Mouse (Mus musculus) liver, embryonic 14.5 days (tissue): ENCODE measurements around the gene Tbr1. TPM values are rescaled to one million over a fixed set of nuclear protein-coding genes. Genes with fewer than 3 reads are reported as not detected.

ENCODE experiments used
- ATAC-seq: fragments of 200-750 bp; cut with Nextera tagmentation; 2 replicates; pipeline ENCODE4 v1.8.0; 2017; ENCODE audit warnings: moderate number of reproducible peaks, mild to moderate bottlenecking, moderate library complexity; ENCODE audit not compliant: insufficient read depth
- DNase-seq, 3 experiments: peaks; one replicate each; pipeline ENCODE4 v3.0.0-alpha.2; 2012 to 2013; ENCODE audit warnings: low read depth in 3 of 3, low spot score in 3 of 3
- H3K27ac ChIP-seq: fragments of 300-500 bp; sonication (generic); 2 replicates; pipeline ENCODE4 v1.5.1; 2014; ENCODE audit warnings: moderate library complexity, mild to moderate bottlenecking, control low read depth, inconsistent platforms
- H3K27me3 ChIP-seq: fragments of 300-500 bp; sonication (generic); 2 replicates; pipeline ENCODE4 v1.6.1; 2014; ENCODE audit warnings: mild to moderate bottlenecking, low read length, moderate library complexity; ENCODE audit not compliant: control insufficient read depth, insufficient read depth
- H3K36me3 ChIP-seq: fragments of 300-500 bp; sonication (generic); replicated peaks from 2 replicates; pipeline ENCODE4 v1.6.1; 2014; ENCODE audit warnings: low read depth; ENCODE audit not compliant: control insufficient read depth, insufficient read depth
- H3K4me1 ChIP-seq, 2 experiments: fragments of 200-500 bp in 1 of 2; fragments of 300-500 bp in 1 of 2; sonication (generic) in 1 of 2; replicated peaks; 2 replicates each; pipeline ENCODE4 v1.6.1; 2012 to 2014; ENCODE audit warnings: antibody characterized with exemption in 1 of 2, inconsistent platforms in 1 of 2, low read length in 1 of 2; ENCODE audit not compliant: control insufficient read depth in 2 of 2, insufficient read depth in 2 of 2
- H3K4me2 ChIP-seq: fragments of 300-500 bp; sonication (generic); 2 replicates; pipeline ENCODE4 v1.6.1; 2014; ENCODE audit warnings: low read depth, mild to moderate bottlenecking, control low read depth, moderate library complexity
- H3K4me3 ChIP-seq, 2 experiments: fragments of 200-500 bp in 1 of 2; fragments of 300-500 bp in 1 of 2; sonication (generic) in 1 of 2; 2 replicates each; pipeline ENCODE4 v1.5.1; 2012 to 2014; ENCODE audit warnings: low read depth in 2 of 2, low read length in 2 of 2, mild to moderate bottlenecking in 2 of 2, control low read depth in 1 of 2, inconsistent platforms in 1 of 2, moderate library complexity in 1 of 2; ENCODE audit not compliant: insufficient read depth in 1 of 2
- H3K9ac ChIP-seq: fragments of 300-500 bp; sonication (generic); replicated peaks from 2 replicates; pipeline ENCODE4 v1.6.1; 2014; ENCODE audit warnings: mild to moderate bottlenecking, control low read depth, moderate library complexity
- H3K9me3 ChIP-seq: fragments of 300-500 bp; sonication (generic); 2 replicates; pipeline ENCODE4 v1.6.1; 2016; ENCODE audit warnings: low read length, mixed read lengths; ENCODE audit not compliant: control insufficient read depth
- CTCF ChIP-seq: IDR thresholded peaks from 2 replicates; pipeline ENCODE4 v1.5.1; 2016; ENCODE audit warnings: antibody characterized with exemption, low read depth, control low read depth
- EP300 ChIP-seq: IDR thresholded peaks from 2 replicates; pipeline ENCODE4 v1.6.1; 2016; ENCODE audit warnings: antibody characterized with exemption, low read depth
- WGBS: fragments of 180-500 bp; shearing (Covaris S2); extraction: QIAGEN DNeasy Blood & Tissue Kit; methylation state at CpG from one replicate; pipeline ENCODE4 v1.1.7; 2014; ENCODE audit not compliant: insufficient replicate concordance; 5-methylcytosine and 5-hydroxymethylcytosine counted together
- microRNA-seq: library from miRNA; unstranded; fragments of <30 nt; microRNA quantifications from one replicate; pipeline ENCODE4, GENCODE M21; 2016
- polyA plus RNA-seq, 2 experiments: library from polyadenylated mRNA; depleted of rRNA in 1 of 2; stranded (reverse) in 1 of 2; unstranded in 1 of 2; fragments of >200 nt; fragmentation: Nextera tagmentation in 1 of 2; extraction: Ambion mirVana in 1 of 2; gene quantifications; 2 replicates each; pipeline versions ENCODE4 v1.2.1 to v1.2.3; 2012 to 2014

Gene Tbr1
- polyA plus RNA-seq, 2 experiments, result 0.02 TPM; not detected in 1

GRCm38 (mm10) chr2:61837243-61837806, 34.6 kb downstream of the Tbr1 start:
- ATAC-seq, result no peak
- Histone ChIP-seq H3K9me3 (no peaks in the 10 kb centered on the region), H3K27me3 (no peaks in the 10 kb centered on the region), H3K27ac (no peak overlapping the region), H3K4me2 (no peak overlapping the region), H3K36me3 (no peaks in the 10 kb centered on the region), H3K4me3 (no peak overlapping the region), H3K4me1 (no peaks in the 10 kb centered on the region), H3K9ac (no peak overlapping the region)
- 63% methylated on average over 2 of the region's 2 CpGs for WGBS
- TF ChIP-seq EP300, result no peak
- TF ChIP-seq CTCF, result no peak
- DNase-seq, result no peak

Small RNAs within 50 kb of the gene (microRNA-seq; reads per million reads assigned to microRNA genes)
- not detected for gene Gm22403

Other genes with a start within 250 kb of the Tbr1 start
- 9.0 and 15.9 TPM in 2 replicates for gene Tank, start 224.3 kb upstream of the Tbr1 start, polyA plus RNA-seq (2012; rRNA removed)
- gene Tank, start 224.3 kb upstream of the Tbr1 start, polyA plus RNA-seq (2014; fragmentation: Nextera tagmentation; extraction: Ambion mirVana), result 21.3 and 24.7 TPM in 2 replicates
- 32.0 and 48.8 TPM in 2 replicates for gene Psmd14, start 91.2 kb upstream of the Tbr1 start, polyA plus RNA-seq (2012; rRNA removed)
- 131 and 134 TPM in 2 replicates for gene Psmd14, start 91.2 kb upstream of the Tbr1 start, polyA plus RNA-seq (2014; fragmentation: Nextera tagmentation; extraction: Ambion mirVana)
- gene Slc4a10, start 243.5 kb downstream of the Tbr1 start, polyA plus RNA-seq (2012; rRNA removed), result 0.01 TPM in 1 of 2 replicates, not detected in the other
- gene Slc4a10, start 243.5 kb downstream of the Tbr1 start, polyA plus RNA-seq (2014; fragmentation: Nextera tagmentation; extraction: Ambion mirVana), result not detected in 2 replicates